In genomic region chr4:84282651-84283050, GRCm38 (mm10) we compare ENCODE assay signal across 16 mouse cellular contexts.
"Had no signal": no experiment of that assay in that cellular context is flagged by ENCODE, and none has a peak within 500 bp of the region (broad histone marks: within the 10 kb centered on the region; RNA-seq: fewer than 3 reads in every experiment).

No protein-coding gene starts in this region.

- DNase-seq: kidney, adult 2 months; kidney, postnatal 25 days; lung, adult 2 months; lung, postnatal 4 days; retina, postnatal 1 day; thymus, adult 18-20 months; thymus, postnatal 25 days had no signal

- H3K4me2 ChIP-seq: liver, embryonic 11.5 days; liver, embryonic 15.5 days; neural tube, embryonic 13.5 days had no signal

- H3K36me3 ChIP-seq: limb, embryonic 10.5 days; liver, embryonic 15.5 days; midbrain, embryonic 10.5 days; neural tube, embryonic 13.5 days had no signal

- H3K27me3 ChIP-seq: liver, embryonic 15.5 days; neural tube, embryonic 13.5 days had no signal

- H3K9ac ChIP-seq: liver, embryonic 15.5 days; neural tube, embryonic 13.5 days had no signal

- H3K27ac ChIP-seq: left cerebral cortex, adult 2 months; limb, embryonic 10.5 days; liver, embryonic 15.5 days; midbrain, embryonic 10.5 days; neural tube, embryonic 13.5 days; stomach, postnatal 0 days had no signal

- ATAC-seq: lung, postnatal 0 days; midbrain, embryonic 16.5 days had no signal

- H3K4me1 ChIP-seq: liver, embryonic 15.5 days had no signal

- H3K9me3 ChIP-seq: limb, embryonic 10.5 days; liver, embryonic 15.5 days; midbrain, embryonic 10.5 days; neural tube, embryonic 13.5 days had no signal

- H3K4me3 ChIP-seq: left cerebral cortex, adult 2 months; limb, embryonic 10.5 days; liver, embryonic 15.5 days; midbrain, embryonic 10.5 days; neural tube, embryonic 13.5 days had no signal
